ENCODE assay signal across 9 mouse cellular contexts in the genomic region with DNA sequence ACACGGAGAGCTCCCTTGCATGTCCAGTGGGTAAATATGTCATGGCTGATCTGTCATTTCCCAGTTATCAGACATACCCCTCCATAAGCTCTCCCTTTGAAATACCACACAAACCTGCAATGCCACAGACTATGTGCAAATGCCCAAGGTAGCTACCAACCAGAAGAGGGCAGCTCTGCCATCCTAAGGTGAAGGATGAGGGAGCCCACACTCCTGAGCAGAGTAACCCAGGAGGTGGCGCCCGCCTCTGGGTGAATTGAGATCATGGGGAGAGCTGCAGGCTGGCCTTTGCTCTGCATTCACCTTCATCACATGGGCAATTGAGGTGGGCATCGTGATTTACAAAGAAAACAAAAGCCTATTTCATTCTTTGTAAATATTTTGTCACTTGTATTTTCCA. TPM values are rescaled to one million over a fixed set of nuclear protein-coding genes. Genes with fewer than 3 reads are reported as not detected.
DNase-seq lines count a peak whose midpoint lies in the region; TF ChIP-seq lines count a peak whose summit lies in the region.
"Had no signal": no experiment of that assay in that cellular context is flagged by ENCODE, and none has a peak within 500 bp of the region (broad histone marks: within the 10 kb centered on the region; RNA-seq: fewer than 3 reads in every experiment).

No protein-coding gene starts in this region.

- H3K4me3 ChIP-seq in bone marrow, adult 2 months (replicated peaks; ENCODE audit: control insufficient read depth, low read depth, low read length), result no peak overlapping the region
- H3K4me3 ChIP-seq: erythroblast, embryonic 14.5 days had no signal

- peak; percentile 82 for TF ChIP-seq CTCF in bone marrow, adult 2 months (IDR thresholded peaks at IDR 0.05; ENCODE audit: control insufficient read depth, insufficient read depth, low read length)

- no peaks in the 10 kb centered on the region for H3K4me1 ChIP-seq in bone marrow, adult 2 months (ENCODE audit: control insufficient read depth, insufficient read depth, low read length)

- 13% methylated on average over 4 of the region's 4 CpGs for WGBS in bone marrow, adult 2 months

- TF ChIP-seq POLR2A in bone marrow, adult 2 months (IDR thresholded peaks at IDR 0.05; ENCODE audit: borderline replicate concordance, control insufficient read depth, low read depth, low read length), result no peak

- peak; percentile 60 for DNase-seq in 3T3-L1 (ENCODE audit: low read depth, low spot score)
- DNase-seq in B cell, adult 2 months, result peak; percentile 69 to 73
- DNase-seq in gastrocnemius, postnatal 10 days, result peak; percentile 59
- DNase-seq in left cerebral cortex, adult 11 months (ENCODE audit: low spot score), result peak; percentile 49
- DNase-seq in ovary, postnatal 14 days (ENCODE audit: low spot score), result peak; percentile 39
- peak; percentile 83 for DNase-seq in thymus, postnatal 0 days (ENCODE audit: low spot score)
- DNase-seq in yolk sac, embryonic 10.5 days (ENCODE audit: low spot score), result no peak

- H3K27ac ChIP-seq in bone marrow, adult 2 months (ENCODE audit: control insufficient read depth, insufficient read depth, low read depth, low read length, poor library complexity), result no peak overlapping the region

RNA-seq across cellular contexts. Expression of a gene that starts 4.5 kb away (rescaled TPM):
- 54.8 and 94.0 TPM in 2 replicates for polyA plus RNA-seq in bone marrow, adult 2 months (2011; ENCODE audit: insufficient read depth, insufficient read length, low replicate concordance, missing spikeins)
- 10 to 100 TPM; 28.2 to 37.9 TPM for total RNA-seq in gastrocnemius, postnatal 10 days (2021)
- polyA plus RNA-seq in thymus, postnatal 0 days (2015; fragmentation: Nextera tagmentation; extraction: Ambion mirVana), result 70.8 and 89.0 TPM in 2 replicates

RNA-seq across cellular contexts. Expression of a gene that starts 9.3 kb away (rescaled TPM):
- polyA plus RNA-seq in bone marrow, adult 2 months (2011; ENCODE audit: insufficient read depth, insufficient read length, low replicate concordance, missing spikeins), result 25.9 and 33.7 TPM in 2 replicates
- 10 to 100 TPM; 51.8 to 54.4 TPM for total RNA-seq in gastrocnemius, postnatal 10 days (2021)
- 5.2 and 6.4 TPM in 2 replicates for polyA plus RNA-seq in thymus, postnatal 0 days (2015; fragmentation: Nextera tagmentation; extraction: Ambion mirVana)

RNA-seq across cellular contexts. Expression of a gene that starts 28.7 kb away (rescaled TPM):
- 3.3 and 6.3 TPM in 2 replicates for polyA plus RNA-seq in bone marrow, adult 2 months (2011; ENCODE audit: insufficient read depth, insufficient read length, low replicate concordance, missing spikeins)
- total RNA-seq in gastrocnemius, postnatal 10 days (2021), result 10 to 100 TPM; 10.4 to 12.7 TPM
- polyA plus RNA-seq in thymus, postnatal 0 days (2015; fragmentation: Nextera tagmentation; extraction: Ambion mirVana), result 16.4 and 18.0 TPM in 2 replicates
